Mouse (Mus musculus): ENCODE measurements at regions not wholly inside any gene's neighbourhood (a gene's known extent, or its start where the extent isn't known, plus 50 kb on each side); places are given as distances from the start of the nearest gene placed in this dataset.

DNA sequence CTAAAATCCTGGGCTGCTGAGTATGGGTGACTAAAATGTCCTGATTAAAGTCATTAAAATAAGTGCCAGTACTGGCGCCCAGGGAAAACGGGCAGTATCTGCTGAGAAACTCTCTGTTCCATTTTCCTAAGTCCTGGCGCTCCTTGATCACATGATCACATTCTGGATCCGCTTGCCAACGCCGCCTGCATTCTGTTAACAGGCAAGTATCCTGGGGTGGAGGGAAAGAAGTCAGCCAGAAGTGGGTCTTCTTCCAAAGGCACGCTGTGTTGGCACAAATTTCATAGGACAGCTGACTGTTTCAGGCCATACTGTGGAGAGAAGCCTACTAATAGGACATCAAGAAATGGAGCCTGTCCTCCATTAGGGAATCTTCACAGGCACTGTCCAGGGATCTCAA, 52.0 kb upstream of the Akirin2 start:
- no peaks in the 10 kb centered on the region for H3K4me1 ChIP-seq (ENCODE audit: control insufficient read depth, insufficient read depth, low read length)
- no peak overlapping the region for H3K27ac ChIP-seq
- no peaks in the 10 kb centered on the region for H3K79me2 ChIP-seq (replicated peaks; ENCODE audit: control insufficient read depth, insufficient read depth, low read length)
- H3K4me3 ChIP-seq: no peak overlapping the region
- intact Hi-C loops (cut with DNase I): no loop called here
- no peak overlapping the region for H3K9ac ChIP-seq (ENCODE audit: low read depth, low read length)
- DNase-seq: no peak
- 89% methylated on average over 7 of the region's 7 CpGs for WGBS
- H3K36me3 ChIP-seq (ENCODE audit: control insufficient read depth, insufficient read depth, low read length): no peaks in the 10 kb centered on the region
- no peaks in the 10 kb centered on the region for H3K27me3 ChIP-seq (ENCODE audit: control insufficient read depth, insufficient read depth, low read length)
- TF ChIP-seq CTCF (IDR thresholded peaks at IDR 0.05) (no peak), POLR2A (IDR thresholded peaks at IDR 0.05; ENCODE audit: insufficient read depth, low read depth, low read length) (no peak)

- Histone ChIP-seq H3K4me1 (ENCODE audit: control insufficient read depth, insufficient read depth, low read length) (no peaks in the 10 kb centered on the region), H3K79me2 (replicated peaks; ENCODE audit: control insufficient read depth, insufficient read depth, low read length) (no peaks in the 10 kb centered on the region), H3K27ac (no peak overlapping the region), H3K27me3 (ENCODE audit: control insufficient read depth, insufficient read depth, low read length) (no peaks in the 10 kb centered on the region), H3K9ac (ENCODE audit: low read depth, low read length) (no peak overlapping the region), H3K4me3 (no peak overlapping the region), H3K36me3 (ENCODE audit: control insufficient read depth, insufficient read depth, low read length) (no peaks in the 10 kb centered on the region)
- TF ChIP-seq CTCF (IDR thresholded peaks at IDR 0.05): no peak
- TF ChIP-seq EP300 (IDR thresholded peaks at IDR 0.05; ENCODE audit: insufficient read depth, low read depth, low read length): no peak
- no peak for TF ChIP-seq POLR2A (IDR thresholded peaks at IDR 0.05; ENCODE audit: insufficient read depth, low read depth, low read length)
- WGBS: 80% methylated on average over 3 of the region's 3 CpGs
- intact Hi-C loops (cut with DNase I): no loop called here
- DNase-seq: no peak
Observed at GRCm38 (mm10) chr4:34499731-34500130, 51.0 kb upstream of the Akirin2 start.

Measured in heart, adult 2 months (tissue).